Mouse (Mus musculus) spleen, postnatal 36 days (tissue): ENCODE data around the gene Ikzf4.

Source experiments
- DNase-seq, 2 experiments: peaks; one replicate each; pipeline ENCODE4 v3.0.0; 2022; ENCODE audit warnings: low spot score in 2 of 2, mixed read lengths in 1 of 2

Gene Ikzf4

DNA sequence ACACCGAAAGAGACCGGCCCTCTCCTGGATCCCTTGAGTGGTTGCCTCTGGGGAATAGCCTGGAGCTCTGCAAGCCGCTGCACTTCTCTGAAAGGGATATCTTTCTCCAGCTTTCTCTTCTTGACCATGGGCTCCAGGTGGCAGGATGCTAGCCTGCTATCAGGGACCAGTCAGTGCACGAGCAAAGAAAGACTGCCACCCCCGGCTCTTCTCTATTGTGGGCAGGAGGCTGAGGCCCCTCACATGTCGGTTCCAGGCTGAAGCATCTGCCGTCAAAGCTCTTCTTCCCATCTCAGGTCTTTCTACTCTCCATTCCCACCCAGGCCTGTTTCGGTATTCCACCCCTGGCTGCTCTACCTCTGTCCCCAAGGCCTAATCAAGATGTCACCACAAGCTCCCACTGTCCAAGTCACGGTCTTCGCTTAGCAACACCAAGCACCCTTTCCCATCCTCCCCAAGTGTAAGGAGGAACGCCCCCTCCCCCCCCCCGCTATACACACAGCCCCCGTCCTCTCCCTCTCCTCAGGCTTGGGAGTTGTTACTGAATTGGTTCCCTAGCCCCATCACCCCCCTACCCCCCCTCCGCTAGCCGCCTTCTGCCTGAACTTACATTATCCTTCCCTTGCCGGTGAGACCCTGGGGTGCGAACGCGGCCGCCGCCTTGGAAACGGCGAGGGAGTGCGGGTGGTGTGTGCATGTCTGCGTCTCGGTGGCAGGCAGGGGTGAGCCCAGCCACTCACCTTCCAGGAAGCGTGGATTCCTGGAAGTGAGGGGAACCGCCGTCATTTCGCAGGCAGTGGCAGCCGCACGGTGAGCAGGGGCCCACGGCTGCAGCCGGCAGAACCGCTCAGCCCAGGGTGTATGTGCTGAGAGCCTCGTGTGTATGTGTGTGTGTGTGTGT, at the start of gene Ikzf4:
Gene Ikzf4, minus strand, starts transcription at position 881 of the 901 bp plus-strand sequence.
- DNase-seq, result no peak

DNA sequence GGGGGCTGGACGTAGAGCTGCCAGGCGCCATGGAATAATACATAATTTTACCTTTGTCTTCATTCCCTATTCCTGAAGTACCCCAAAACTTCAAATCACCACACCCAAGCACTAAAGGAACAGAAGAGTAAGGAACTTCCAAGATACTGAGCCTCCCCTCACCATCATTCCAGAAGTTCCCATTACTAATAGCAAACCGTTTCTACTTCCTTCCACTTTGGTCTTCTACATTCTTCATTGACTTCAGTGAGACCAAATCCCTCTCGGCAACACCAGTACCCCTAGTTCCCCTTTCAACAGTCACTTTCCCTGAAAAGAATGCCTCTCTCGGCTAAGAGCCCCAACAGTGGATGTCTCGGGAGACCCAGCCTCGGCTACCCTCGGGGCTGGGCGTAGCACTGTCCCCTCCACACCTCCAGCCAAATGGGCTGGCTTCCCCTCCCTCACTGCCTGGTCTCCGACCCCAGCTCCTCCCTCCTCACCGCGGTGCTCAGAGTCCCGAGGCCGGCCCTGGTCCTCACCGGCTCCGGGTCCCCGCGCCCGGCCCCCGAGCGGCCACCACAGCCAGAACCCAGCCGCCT, 49.7 kb upstream of the Ikzf4 start:
- DNase-seq, result no peak

DNA sequence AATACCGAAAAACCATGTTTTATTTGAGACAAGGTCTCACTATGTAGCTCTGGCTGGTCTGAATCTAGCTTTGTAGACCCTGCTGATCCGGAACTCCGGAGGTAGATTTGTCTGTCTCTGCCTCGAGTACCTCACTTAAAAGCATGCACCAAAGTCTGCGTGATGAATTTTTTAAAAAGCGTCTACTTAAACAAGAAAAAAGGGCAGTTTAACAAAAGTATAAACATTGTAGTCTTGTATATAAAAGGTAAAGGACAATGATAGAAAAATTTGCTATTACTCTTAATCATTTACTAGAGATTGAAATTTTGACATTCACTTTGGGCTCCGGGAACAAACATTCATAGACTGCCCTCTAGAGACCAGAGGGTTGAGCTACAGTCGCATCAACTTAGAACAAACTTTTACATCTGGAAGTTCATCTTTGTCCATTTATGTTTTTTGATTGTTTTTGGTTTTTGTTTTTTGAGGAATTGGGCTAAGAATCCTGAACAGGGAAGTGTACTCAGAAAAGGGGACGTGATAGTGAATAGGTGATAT, 28.7 kb upstream of the Ikzf4 start:
- peak; percentile 36 to 47 for DNase-seq

DNA sequence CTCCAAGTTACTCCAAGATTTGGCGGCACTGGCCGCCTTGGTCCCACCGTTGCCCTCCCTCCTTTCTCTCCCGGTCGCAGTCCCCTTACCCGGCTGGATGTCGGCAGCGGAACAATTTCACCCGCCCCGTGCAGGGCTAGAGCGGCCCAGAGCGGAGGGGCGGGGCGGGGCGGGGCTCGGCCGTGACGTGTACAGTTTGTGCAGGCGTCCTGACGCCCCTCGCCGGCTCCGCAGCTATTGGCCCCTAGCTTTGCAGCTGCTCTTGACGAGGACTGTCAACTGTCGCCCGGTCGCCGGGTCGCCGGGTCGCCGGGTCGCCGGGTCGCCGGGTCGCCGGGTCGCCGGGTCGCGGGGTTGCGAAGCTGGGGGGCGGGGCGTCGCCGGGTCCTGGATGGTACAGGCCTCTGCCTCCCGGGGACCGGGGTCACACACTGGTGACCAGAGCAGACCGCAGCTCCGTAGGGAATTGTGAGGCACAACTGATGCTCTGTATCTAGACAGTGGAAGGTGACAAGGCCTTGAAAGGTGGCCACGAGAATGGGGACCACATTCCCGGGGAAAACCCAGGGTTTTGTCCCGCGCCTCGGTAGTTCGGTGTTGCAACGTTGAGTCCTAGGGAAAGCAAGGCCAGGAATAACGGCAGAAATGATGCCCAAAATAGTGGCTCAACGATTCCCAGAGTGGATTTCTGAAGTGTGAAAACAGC, 28.1 kb upstream of the Ikzf4 start, which contains the start of gene Suox:
Gene Suox, minus strand, starts transcription at position 311 of the 706 bp plus-strand sequence.
- DNase-seq, result peak; percentile 83 to 85

DNA sequence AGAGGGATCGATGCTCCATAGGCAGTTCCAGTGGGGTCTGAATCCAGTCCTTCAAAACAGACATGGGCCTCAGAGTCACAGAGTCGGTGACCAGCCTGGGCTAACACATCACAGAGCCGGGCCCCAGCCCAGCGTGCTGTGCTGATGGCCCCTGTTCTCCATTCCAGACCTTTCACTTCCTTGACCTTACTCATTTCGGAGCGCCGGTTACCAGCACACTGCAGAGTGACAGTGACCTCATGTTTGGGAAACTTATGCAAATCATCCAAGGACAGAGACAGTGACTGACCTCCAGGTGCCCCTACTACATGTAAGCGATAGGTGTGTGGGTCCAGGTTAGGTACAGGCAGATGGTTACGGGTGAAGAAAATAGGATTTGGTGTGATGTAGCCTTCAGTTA, 25.4 kb upstream of the Ikzf4 start:
- DNase-seq, result no peak

DNA sequence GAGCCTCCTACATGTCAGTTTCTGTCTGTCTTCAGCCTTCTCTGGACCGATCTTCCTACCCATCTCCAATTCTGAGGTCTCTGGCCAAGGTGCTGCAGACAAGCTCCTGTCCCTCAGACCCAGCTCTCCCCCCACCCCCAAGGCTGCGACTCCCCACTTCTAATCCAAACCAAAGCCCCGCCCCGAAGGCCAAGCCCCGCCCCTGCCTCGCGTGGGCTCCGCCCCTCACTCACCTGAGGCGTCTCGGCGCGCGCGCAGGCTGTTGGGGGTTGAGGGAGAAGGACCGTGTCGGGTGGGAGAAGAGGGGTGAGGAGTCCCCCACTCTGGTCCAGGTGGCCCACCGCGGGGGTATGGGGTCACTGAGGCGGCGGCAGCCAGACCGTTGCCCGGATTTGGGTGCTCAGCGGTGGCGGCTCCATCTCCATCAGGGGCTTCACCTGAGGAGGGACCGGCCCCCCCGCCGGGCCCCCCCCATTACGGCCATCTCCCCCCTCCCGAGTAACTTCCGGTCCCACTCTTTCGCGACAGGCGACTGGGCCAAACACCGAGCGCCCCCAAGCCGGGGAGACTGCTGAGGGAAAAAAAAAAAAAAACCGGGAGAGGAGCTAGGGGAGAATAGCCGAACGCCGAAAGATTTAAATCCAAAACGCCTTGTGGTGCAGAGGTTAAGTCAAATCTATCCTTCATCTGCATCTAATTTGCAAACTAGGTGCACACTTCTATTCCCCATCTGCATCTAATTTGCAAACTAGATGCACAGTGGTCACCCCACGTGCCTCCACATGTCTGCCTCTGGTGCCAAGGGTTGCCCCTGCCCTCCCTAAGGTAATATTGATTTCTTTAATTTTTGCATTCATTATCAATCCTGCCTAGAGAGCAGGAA, 23.2 kb upstream of the Ikzf4 start:
- peak; percentile 38 to 57 for DNase-seq

DNA sequence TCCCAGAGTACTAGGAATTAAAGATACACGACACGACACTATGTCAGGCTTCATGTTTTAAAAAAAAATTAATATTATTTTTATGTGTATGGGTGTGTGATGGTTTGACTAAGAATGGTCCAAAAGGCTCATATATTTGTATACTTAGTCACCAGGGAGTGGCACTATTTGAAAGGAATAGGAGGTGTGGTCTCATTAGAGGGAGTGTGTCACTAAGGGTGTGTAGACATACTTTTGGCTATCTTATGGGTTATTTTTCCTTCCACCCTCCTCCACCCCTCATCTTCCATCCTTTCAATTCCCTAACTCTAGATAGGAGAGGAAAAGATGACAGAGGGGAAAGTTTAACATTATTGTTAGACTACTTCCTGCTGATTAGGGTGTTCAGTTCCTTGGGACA, 20.0 kb upstream of the Ikzf4 start:
- no peak for DNase-seq

DNA sequence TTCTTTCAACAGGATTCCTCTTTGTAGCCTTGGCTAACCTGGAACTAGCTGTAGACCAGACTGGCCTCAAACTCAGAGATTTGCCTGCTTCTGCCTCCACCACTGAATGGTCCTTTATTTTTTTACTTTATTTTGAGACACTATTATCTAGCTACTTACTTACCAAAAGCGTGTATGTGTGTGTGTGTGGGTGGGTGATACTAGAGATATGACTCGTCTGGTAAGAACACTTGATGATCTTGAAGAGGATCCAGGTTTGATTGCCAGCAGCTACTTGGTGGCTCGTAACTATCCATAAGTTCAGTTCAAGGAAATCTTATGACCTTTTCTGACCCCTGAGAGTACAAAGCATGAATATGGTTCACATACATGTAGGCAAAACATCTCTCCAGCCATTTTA, 19.5 kb upstream of the Ikzf4 start:
- peak in 1 of 2 experiments; percentile 43 for DNase-seq

DNA sequence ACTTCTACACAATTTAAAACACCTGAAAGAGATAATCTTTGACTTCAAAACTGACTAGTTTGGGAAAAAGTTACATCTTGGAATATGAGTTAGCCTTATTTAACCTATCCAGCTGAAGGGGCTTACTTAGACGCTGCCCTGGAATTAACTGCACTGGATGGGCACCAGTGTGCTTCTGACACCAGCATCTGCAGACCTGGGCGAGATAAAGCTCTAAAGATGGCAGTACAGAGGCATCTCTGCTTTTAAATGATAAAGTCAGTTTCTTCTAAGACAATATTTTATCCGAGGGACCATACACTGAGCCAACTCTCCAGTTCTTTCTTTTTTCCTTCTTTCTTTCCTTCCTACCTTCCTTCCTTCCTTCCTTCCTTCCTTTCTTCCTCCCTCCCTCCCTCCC, 19.0 kb upstream of the Ikzf4 start:
- peak in 1 of 2 experiments; percentile 23 for DNase-seq

DNA sequence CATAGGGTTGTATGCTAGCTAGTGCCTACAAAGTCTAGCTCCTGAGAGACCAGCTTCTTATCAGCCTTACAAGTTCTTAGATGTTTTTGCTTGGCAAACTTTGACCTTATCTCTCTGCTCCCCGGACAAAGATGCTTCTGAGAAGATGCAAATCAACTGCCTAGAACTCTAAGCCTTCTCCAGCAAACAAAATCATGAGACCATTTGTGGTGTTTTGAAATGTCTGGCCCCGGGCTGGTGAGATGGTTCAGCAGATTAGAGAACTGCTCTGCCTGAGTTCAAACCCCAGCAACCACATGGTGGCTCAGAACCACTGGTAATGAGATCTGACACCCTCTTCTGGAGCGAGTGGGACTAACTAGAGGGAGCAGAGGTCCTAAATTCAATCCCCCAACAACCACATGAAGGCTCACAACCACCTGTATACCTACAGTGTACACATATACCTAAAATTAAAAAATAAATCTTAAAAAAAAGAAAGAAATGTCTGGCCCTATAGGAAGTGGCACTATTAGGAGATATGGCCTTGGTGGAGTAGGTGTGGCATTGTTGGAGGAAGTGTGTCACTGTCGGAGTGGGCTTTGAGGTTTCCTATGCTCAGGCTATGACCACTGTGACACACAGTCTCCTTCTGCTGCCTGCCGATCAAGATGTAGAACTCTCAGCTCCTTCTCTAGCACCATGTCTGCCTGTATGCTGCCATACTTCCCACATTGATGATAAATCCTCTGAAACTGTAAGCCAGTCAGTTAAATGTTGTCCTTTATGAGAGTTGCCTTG, 17.8 kb upstream of the Ikzf4 start:
- no peak for DNase-seq

DNA sequence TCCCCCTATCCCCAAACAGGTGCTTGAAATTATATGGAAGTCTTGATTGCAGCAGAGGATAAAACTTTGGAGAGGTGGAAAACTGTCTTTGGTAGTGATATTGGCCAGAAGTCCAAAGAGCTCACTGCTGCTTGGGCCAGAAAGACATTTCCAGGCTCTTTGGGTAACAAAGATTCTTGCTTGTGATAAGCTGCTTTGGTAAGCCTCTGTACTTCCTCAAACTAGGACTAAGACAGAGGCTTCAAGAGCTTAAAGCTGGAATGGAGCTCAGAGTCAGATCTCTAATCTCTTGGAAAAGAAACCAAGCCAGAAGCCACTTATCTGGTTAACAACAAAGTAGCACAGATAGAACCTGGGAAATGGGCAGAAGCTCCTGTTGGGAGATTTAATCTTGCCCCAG, 16.7 kb upstream of the Ikzf4 start:
- DNase-seq, result no peak

DNA sequence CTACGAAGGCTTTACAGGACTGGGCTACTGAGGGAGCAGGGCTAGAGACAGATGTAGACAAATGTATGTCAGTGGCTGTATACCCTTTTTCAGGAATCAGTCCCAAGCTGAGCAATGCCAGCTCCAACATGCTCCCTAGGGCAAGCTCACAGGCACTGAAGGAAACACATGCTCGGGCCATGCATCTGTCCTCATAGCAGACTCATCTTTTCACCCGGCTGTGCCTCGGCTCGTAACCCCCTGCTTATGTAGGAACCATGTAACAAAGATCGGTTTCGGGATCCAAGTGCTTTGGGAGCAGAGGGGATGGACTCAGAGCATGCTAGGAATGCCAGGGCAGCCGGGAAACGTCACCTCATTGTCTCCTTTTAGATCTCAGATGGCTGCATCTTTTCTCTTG, 13.7 kb upstream of the Ikzf4 start:
- DNase-seq, result no peak

DNA sequence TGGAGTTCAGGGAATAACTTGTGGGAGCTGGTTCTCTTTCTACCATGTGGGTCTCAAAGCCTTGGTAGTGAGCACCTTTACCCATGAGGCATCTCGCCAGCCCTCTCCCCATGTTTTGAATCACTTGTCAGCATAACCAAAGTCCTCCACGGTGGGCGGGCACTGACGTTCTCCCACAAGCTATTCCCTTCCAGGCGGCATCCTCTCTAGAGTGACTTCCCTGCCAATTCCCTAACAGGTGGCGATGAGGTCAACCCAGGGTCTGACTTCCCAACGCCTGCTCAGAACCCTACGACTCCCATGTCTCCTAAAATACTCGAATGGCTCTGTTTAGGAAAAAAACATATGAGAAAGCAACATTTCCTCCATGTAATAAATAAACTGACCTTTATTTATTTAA, 12.1 kb upstream of the Ikzf4 start:
- no peak for DNase-seq

DNA sequence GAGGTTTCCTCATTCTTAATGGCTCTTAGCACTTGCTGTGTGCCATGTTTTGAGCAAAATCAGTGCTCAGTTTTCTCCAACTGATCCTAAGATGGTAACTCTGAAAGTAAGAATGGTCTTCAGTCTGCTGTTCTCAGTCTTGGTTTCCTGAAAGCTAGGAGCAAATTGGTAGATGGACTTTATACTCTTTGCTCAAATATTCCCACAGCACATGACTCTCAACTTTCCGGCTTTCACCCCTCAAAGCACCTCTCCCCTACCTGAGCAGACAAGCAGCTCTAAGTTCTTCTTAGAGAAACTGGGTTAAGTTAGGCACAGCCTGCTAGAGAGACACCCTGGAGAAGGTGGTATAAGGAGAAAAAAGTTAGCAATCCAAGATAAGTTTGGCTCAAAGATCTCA, 10.9 kb upstream of the Ikzf4 start:
- no peak for DNase-seq

DNA sequence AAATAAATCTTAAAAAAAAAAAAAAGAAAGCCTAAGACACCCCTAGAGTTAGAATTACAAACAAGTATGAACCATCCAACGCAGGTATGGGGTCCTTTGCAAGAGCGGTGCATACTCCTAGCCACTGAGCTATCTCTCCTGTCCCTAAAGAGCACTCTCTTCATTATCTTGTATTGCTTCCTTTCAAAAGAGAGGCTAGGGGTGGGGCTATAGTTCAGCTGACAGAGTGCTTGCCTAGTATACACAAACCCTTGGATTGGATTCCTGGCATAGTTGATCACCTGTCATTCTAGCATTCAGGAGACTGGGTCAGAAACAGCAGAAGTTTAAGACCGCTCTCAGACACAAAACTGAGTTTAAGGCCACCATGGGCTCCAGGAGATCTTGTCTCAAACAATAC, 9.5 kb upstream of the Ikzf4 start:
- DNase-seq, result no peak

DNA sequence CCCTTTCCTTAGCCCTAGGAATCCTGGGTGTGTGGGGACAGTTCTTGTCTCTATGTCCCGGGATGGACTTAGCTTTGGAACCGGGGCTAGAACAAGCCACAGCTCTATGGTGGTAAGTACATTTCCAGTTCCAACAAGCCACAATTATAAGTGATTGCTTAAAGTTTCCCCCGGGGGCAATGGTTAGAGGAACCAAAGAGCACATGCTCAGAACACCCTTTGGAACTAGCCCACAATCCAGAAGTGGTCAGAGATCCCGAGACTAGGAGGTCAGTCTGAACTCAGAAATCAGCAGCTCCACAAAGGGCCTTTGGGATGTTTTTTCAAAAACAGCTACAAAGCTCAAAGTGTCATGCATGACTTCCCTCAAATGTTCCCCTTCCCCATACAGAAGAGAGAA, 8.1 kb upstream of the Ikzf4 start:
- no peak for DNase-seq

DNA sequence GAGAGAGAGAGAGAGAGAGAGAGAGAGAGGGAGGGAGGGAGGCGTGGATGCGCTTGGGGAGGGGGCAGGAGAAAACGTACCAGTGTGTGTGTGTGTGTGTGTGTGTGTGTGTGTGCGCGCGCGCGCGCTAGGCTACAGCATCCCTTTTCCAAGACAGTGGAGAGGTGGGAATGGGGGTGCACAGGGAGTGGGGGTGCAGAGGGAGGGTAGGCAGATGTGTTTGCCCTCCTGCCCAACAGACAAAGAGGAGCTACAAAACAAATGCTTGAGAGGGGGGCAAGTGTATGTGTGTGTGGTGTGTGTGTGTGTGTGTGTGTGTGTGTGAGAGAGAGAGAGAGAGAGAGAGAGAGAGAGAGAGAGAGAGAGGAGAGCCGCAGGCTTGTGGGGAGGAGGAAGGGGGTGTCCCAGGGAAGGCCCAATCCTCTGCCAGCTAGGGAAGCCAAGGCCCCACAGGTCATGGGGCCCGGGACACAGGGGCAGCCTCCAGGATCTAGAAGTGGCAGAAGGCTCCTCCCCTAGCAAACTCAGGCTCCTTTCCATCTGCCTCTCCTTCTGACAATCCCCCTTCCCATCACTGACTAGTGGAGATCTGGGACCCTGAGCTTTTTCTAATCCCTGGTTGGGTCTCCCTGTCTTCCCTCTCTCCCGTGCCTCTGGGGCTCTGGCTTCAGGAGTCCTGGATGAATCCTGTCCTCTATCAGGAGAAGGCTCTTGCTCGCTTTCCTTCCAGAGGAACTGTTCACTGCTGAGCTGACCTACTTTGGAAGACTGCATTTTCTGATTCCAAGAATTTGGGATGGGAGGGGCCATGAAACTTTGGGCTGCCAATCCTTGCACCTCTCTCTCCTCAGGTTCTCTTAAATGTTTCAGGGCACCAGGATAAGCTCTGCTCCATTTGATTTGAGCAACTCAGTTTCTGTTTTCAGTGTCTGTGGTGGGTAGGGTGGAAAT, 623 bp upstream of the Ikzf4 start:
- DNase-seq, result no peak

DNA sequence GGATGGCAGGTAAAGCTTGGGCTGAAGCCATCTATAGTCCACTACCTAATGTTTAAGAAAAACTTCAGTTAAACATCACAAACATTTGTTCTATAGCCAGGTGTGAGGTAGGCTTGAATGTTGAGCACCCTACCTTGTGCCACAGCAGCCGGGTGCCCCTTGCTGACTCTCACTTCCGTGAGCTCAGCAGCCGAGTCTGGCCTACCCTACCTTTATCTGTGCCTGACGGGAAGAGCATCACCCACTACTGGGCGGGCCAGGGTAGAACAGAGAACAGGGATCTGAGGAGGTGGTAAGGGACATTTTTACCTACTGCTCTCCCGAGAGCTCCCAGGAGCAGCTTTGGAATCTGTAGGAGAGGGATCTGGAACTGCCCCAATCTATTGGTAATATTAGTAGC, 3.0 kb downstream of the Ikzf4 start:
- no peak for DNase-seq

DNA sequence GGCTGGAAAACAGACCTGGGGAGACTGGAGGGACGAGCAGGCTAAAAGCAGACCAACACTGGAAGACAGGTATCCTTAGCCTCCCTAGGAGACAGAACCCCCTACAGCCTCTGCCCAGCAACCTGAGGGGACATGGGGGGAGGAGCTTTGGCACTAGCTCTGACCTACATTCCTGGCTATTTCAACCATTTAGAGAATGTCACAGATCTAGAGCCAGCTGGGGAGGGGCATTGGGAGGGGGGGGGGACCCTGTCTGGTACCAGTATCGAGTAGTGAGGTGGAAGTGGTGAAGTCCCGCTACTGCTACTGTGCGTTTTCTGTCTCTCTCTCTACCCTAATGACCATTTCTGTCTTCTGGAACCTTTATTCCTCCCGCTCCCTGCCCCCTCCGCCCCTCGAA, 3.9 kb downstream of the Ikzf4 start:
- no peak for DNase-seq
